Mouse (Mus musculus): ENCODE measurements around the gene Tprgl.

Tprgl gene

DNA sequence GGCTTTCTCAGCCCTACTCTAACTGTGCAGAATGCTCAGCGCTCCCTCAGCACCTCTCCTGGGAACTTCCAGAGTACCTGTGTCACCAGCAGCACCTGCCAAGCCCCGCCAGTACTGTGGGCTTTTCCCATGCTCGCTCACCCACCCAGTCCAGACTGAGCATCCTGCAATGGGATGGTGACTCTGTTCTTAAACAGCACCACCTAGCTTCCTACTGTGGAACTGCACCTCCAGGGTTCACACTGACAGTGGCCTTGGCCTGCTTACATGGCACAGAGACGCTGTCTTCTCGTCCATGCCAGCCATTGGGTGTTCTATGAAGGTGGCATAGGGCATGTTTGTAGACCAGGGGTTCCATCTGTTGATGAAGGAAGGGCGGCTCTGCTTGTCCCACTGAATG lies 1.5 kb downstream of the Tprgl start:
- peak; percentile 95 to 98 for DNase-seq

- no peak for DNase-seq
Observed at GRCm38 (mm10) chr4:154157970-154158662, 2.4 kb downstream of the Tprgl start.

GRCm38 (mm10) chr4:154156050-154156449 lies 4.4 kb downstream of the Tprgl start:
- no peak for DNase-seq

DNA sequence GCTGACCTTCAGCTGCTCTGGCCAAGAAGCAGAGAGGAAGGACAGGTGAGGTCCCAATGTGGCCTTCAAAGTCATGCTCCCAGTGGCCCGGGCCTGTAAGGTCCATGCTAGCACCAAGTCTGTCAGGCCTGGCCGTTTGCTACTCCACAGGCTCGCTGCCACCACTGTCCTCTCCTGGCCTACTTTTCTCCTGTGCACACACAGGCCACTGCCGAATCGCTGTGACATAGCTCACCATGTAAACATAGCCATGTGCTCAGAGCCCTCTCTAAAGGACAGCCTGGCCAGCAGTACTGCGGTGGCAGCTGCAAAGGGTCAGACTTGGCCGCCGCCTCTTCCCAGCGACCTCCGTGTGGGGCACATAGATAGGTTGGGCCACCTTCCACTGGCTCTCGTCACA lies 6.4 kb downstream of the Tprgl start:
- DNase-seq = no peak

- DNase-seq = peak; percentile 80 to 88
Observed at GRCm38 (mm10) chr4:154146342-154146741, 14.1 kb downstream of the Tprgl start.

- no peak for DNase-seq
Observed at GRCm38 (mm10) chr4:154144712-154145111, 15.8 kb downstream of the Tprgl start.

DNA sequence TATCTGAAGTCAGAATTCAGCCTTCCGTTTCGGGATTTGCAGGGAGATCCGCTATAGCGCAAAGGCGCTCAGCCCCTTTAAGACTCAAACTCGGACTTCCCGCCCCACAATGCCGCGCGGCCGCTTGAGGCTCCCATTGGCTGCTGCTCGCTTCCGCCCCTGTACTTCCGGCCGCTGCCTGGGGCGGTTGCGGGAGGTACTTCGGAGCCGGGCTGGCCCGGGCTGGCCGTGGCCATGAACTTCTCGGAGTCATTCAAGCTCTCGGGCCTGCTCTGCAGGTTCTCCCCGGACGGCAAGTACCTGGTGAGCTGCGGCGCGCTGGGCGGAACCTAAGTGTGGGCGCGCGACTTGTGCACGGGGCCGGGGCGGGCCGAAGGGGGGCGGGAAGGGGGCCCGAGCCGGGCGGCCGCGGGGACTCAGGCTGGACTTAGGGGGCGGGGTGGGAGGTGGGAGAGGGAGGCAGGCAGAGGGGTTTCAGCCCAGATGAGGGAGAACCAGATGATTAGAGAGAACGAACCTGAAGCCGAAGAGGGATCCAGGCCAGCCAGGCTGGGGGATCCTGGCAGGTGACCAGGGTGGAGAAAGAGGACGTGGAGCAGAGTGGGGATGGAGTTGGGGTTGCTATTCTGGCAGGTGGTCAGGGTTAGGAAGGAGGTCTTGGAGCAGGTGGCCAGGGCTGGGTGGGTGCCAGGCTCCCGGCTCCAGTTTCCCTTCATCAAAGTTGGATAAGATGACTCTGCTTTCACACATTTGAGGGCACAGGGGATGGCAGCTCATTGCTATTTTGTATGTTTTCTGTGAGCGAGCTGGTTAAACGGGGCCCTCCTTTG lies 18.0 kb downstream of the Tprgl start, which contains the start of gene Wrap73:
Gene Wrap73 (plus strand): TSS at position 162 of the 830 bp plus-strand sequence.
- DNase-seq = peak; percentile 95 to 97

- peak in 1 of 2 experiments; percentile 56 for DNase-seq
Observed at GRCm38 (mm10) chr4:154141009-154141867, 19.2 kb downstream of the Tprgl start.

DNA sequence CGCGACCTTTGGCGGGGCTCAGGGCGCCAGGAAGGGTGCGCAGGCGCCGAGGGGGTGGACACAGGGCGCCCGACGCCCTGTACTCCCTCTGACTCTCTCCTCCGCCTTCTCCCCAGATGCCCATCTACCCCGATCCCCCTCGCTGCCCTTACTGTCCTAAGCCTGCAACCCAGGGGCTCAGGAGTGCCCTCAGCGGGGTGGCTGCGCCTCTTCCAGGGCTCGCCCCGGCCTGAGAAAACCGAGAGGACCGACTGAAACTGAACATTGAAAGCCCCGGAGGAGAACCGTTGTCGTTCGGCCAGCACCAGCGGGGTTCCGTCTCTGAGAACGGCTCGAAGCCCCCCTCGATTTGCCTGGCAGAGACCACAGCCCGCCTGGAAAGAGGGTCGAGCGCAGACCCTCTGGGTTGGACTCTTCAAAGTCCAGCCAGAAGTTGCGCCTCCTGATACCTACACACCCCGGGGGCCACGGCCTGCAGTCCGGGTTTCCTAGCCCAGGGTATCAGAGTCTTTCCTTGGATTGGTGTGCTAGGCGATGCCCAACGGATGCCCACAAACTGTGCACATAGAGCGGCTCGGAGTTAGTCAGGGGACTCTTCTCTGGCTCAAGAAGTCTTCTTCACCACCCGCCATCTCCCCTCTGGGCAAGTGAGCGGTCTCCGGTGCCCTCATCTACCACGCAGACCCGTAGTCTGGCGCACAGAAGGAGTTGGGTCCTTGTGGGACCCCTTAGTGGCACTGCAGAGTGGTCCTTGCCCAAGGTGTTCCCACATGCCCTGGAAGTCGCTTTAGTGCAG lies 20.1 kb downstream of the Tprgl start:
- peak; percentile 56 to 59 for DNase-seq

- no peak for DNase-seq
Observed at GRCm38 (mm10) chr4:154140182-154140212, 20.5 kb downstream of the Tprgl start, which contains the start of gene Trp73. Gene Trp73, minus strand, starts transcription at chr4:154140208.

GRCm38 (mm10) chr4:154139671-154140181 lies 20.7 kb downstream of the Tprgl start:
- peak; percentile 76 to 82 for DNase-seq

- no peak for DNase-seq
Observed at GRCm38 (mm10) chr4:154137139-154137538, 23.3 kb downstream of the Tprgl start.

GRCm38 (mm10) chr4:154134803-154135202 lies 25.7 kb downstream of the Tprgl start:
- no peak for DNase-seq

DNA sequence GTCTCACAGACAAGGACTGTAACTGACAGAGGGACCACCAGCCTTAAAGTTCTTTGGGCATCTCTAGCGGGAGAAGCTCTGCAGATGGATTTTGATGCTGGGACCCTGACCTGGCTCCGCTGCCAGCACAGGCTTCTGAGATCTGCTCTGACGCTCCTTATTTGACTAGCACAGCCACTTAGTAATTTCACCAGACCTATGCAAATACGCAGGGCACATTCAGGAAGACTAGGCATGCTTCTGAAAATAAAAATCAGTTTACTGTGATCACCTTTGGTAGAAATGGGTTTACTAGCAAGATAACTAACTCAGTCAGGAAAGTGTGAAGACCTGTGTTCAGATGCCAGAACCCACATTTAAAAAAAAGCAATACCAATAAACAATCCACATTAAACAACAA lies 28.6 kb downstream of the Tprgl start:
- no peak for DNase-seq

GRCm38 (mm10) chr4:154129950-154130349 lies 30.5 kb downstream of the Tprgl start:
- no peak for DNase-seq

- no peak for DNase-seq
Observed at GRCm38 (mm10) chr4:154127273-154127672, 33.2 kb downstream of the Tprgl start.

DNA sequence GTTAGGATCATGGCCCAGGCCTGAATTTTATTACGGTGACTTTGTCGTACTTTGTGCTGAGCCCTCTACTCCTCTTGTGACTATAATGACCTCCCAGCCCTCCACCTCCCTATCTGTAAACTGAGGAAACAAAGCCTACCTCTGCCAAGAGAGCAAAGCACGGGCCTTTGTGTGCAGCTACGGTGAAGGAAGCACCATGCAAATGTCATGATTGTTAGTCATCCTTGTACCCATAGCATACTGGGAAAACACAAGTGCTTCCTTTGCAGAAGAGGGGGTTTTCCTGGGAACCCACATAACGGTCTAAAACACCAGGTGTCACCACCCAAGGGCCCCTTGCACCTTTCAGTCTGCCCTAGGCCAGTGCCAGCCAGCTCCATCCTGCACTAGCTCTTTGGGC lies 35.3 kb downstream of the Tprgl start:
- DNase-seq = no peak

- DNase-seq = no peak
Observed at GRCm38 (mm10) chr4:154123553-154123952, 36.9 kb downstream of the Tprgl start.

GRCm38 (mm10) chr4:154122374-154122773 lies 38.1 kb downstream of the Tprgl start:
- peak; percentile 55 to 64 for DNase-seq

DNA sequence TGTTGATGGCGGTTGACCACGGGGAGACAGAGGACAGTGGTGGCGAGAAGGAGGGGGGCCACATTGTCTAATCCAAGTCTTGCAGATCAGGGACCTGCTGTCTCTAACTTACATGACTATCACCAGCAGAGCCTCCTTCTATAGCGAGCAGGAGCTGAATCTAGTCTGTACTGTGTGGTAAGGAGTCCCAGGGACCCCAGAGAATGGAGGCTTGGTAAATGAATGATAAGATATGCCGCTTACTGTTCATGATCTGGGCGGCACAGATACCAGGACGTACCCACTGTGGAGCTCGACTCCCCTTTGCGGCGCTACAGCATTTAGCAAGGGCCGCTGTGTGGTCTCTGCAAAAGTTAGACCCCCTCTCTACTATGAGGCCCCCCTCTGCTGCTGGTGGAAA lies 38.7 kb downstream of the Tprgl start:
- no peak for DNase-seq

DNA sequence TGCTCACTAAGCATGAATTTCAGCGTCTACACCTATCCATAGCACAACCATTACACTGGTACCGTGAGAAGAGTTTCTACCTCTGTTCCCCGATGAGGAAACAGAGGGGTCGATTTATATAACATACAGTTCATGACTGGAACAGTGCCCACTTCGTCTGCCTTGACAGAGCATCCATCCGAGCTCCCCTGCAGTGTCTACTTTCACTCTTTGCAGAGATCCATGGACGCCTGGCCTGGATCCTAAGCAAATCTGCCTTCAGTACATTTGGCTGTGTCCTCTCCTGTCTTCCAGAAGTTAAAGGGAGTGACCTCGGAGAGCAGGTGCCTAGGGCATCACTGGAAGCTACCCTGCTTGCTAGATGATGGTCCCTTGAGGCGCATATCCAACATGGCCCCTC lies 41.3 kb downstream of the Tprgl start:
- DNase-seq = peak; percentile 66 to 67

GRCm38 (mm10) chr4:154118782-154119181 lies 41.7 kb downstream of the Tprgl start:
- DNase-seq = peak; percentile 85 to 86

DNA sequence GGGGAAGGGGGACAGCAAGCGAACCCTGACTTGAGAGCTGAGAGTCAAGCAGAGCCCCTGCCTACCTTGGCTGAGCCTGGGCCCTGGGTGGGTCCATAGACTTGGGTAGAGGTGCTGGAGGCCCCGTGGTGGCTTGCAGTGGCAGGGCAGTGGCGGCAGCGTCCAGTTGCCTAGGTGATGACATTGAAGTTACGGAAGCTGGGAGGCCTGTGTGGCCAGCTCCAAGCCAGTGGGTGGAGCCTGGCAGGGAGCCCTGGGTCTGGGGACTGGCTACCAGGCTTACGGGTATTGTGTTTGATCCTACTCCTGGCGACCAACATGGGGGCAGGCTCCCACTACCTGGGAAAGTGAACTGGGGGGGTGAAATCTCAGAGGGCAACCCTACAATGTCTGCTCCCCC lies 44.0 kb downstream of the Tprgl start:
- peak; percentile 59 to 67 for DNase-seq
